Mouse (Mus musculus): ENCODE measurements at regions not wholly inside any gene's neighbourhood (a gene's known extent, or its start where the extent isn't known, plus 50 kb on each side); places are given as distances from the start of the nearest gene placed in this dataset.

DNA sequence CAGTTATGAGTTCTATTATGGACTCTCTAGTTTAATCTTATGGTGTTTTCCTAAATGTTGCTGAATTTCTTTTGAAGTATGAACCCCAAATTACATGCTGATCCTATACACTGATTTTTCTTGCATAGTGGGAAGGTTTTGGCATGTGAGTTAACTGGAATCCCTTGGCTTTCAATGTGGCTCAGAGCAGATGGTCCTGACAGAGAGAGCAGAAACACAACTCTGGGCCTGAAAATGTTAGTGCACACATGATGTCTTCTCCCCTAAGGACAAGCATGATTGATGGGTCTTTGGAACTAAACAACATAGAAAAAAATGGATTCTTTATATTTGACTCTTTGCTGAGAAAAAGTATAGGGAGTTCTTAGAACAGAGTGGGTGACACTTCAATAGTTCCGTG, 570.7 kb upstream of the Epha7 start:
- no peak for DNase-seq (ENCODE audit: low read depth, low spot score)
- Histone ChIP-seq H3K4me1 (ENCODE audit: control insufficient read depth in 2 of 2, insufficient read depth in 2 of 2, low read length in 2 of 2, poor library complexity in 1 of 2) (no peaks in the 10 kb centered on the region), H3K9me3 (ENCODE audit: control insufficient read depth, insufficient read depth, low read depth, low read length) (no peaks in the 10 kb centered on the region), H3K36me3 (ENCODE audit: control insufficient read depth, insufficient read depth, low read length, poor library complexity, severe bottlenecking) (no peaks in the 10 kb centered on the region), H3K9ac (ENCODE audit: insufficient read depth, low read depth, low read length, poor library complexity, severe bottlenecking) (no peak overlapping the region), H3K4me3 (ENCODE audit: insufficient read depth in 1 of 2, low read depth in 1 of 2, low read length in 2 of 2, poor library complexity in 1 of 2, severe bottlenecking in 1 of 2) (no peak overlapping the region), H3K27ac (ENCODE audit: insufficient read depth, low read depth, low read length, poor library complexity, severe bottlenecking) (no peak overlapping the region)
- no peak for TF ChIP-seq MAFK (IDR thresholded peaks at IDR 0.05; ENCODE audit: insufficient read depth, low read depth, low read length)
- TF ChIP-seq ZC3H11A (IDR thresholded peaks at IDR 0.05; ENCODE audit: borderline replicate concordance, low read depth, low read length) = no peak
- TF ChIP-seq HCFC1 (IDR thresholded peaks at IDR 0.05; ENCODE audit: borderline replicate concordance, insufficient read depth, low read length) = no peak
- TF ChIP-seq CHD2 (IDR thresholded peaks at IDR 0.05; ENCODE audit: low read depth, low read length) = no peak
- TF ChIP-seq ZNF384 (IDR thresholded peaks at IDR 0.05; ENCODE audit: low read depth, low read length) = no peak
- in situ Hi-C loops (cut with MboI; ENCODE audit: low sequenced_read_pairs in 2 of 2, unreplicated experiment in 2 of 2) = no loop called here

Data from ES-E14 (cell line).